Mouse (Mus musculus) adipocyte (in vitro differentiated cells): ENCODE results near the gene Tcf7l1.

Experiments used
- DNase-seq: peaks from one replicate; pipeline ENCODE4 v3.0.0-alpha.2; 2016; ENCODE audit warnings: low spot score

Gene Tcf7l1

DNA sequence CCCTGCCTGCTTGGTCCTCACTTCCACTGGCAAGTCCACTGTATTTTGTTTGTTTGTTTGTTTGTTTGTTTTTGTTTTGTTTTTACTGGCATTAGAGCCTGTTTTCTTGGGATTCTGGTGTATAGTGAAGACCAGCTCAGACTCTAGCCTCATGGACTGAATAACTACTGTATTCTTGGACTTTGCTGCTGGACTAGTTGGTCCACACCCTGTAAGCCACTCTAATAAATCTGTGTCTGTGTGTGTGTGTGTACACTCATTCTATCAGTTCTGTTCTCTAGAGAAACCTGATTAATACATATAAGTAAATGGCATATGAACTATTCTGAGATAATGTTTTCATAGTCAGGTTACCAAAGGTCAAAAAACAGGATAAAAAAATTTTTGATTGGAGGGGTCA lies 198.9 kb downstream of the Tcf7l1 start:
- DNase-seq: no peak

- no peak for DNase-seq
Measured at GRCm38 (mm10) chr6:72588307-72588706, 200.7 kb downstream of the Tcf7l1 start.

- no peak for DNase-seq
Measured at GRCm38 (mm10) chr6:72586701-72587100, 202.4 kb downstream of the Tcf7l1 start.

- DNase-seq: no peak
Measured at GRCm38 (mm10) chr6:72584154-72584553, 204.9 kb downstream of the Tcf7l1 start.

GRCm38 (mm10) chr6:72583211-72583839 lies 205.7 kb downstream of the Tcf7l1 start:
- peak; percentile 91 for DNase-seq

DNA sequence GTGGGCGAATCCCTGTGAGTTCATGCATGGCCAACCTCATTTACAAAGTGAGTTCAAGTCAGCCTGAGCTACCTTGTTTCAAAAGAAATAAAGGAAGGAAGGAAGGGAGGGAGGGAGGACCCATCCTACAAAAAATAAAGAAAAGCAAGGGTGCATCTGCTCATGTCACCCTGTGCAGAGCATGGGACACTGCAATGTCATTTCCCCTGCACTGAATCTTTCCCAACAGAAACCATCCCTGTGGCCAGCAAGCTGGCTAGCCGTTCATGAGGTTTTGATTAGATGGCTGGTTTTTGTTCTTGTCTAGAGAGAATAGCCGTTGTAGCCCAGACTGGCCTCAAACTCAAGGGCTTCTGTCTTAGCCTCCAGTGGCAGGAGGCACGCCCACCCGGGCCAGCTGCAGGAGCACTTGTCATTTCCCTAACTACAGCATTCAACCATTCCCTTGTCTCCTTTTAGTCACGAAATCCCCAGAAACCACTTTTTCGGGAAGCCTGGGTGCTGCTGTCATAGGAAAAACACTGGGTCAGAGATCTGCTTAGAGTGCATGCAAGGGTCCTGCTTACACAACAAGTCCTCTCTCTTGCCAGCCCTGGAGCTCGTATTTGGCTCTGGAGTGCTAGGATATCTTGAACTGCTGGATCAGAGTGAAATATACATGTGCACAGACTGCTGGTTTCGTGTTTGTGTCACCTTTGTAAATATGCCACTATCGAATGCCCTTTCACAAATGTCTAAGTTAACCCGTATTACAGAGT lies 207.2 kb downstream of the Tcf7l1 start:
- peak; percentile 97 for DNase-seq
